Mouse (Mus musculus): Measurements from ENCODE around the gene Havcr2.
"Not testable (repeated sequence)": the region's sequence is repeated elsewhere in the genome, so short reads cannot be mapped to it uniquely, and the experiment has no call there.

Havcr2 gene

GRCm38 (mm10) chr11:46454453-46455045 lies at the start of gene Havcr2:
Gene Havcr2, plus strand, starts transcription at chr11:46454935.
- no peak for DNase-seq (ENCODE audit: low spot score in 2 of 2)

GRCm38 (mm10) chr11:46404986-46405385 lies 49.7 kb upstream of the Havcr2 start:
- no peak for DNase-seq (ENCODE audit: low spot score in 2 of 2)

- DNase-seq (ENCODE audit: low spot score in 2 of 2), result no peak
These were observed 48.0 kb upstream of the Havcr2 start for GRCm38 (mm10) chr11:46406721-46407120.

- no peak for DNase-seq (ENCODE audit: low spot score in 2 of 2)
These were observed 44.6 kb upstream of the Havcr2 start for GRCm38 (mm10) chr11:46410018-46410563.

GRCm38 (mm10) chr11:46418438-46418837 lies 36.3 kb upstream of the Havcr2 start:
- DNase-seq (ENCODE audit: low spot score in 2 of 2), result no peak

GRCm38 (mm10) chr11:46418860-46419259 lies 35.9 kb upstream of the Havcr2 start:
- DNase-seq (ENCODE audit: low spot score in 2 of 2), result no peak

GRCm38 (mm10) chr11:46421086-46421888 lies 33.4 kb upstream of the Havcr2 start:
- DNase-seq (ENCODE audit: low spot score in 2 of 2), result no peak

- not testable (repeated sequence) for DNase-seq (ENCODE audit: low spot score in 2 of 2)
These were observed 26.6 kb upstream of the Havcr2 start for GRCm38 (mm10) chr11:46428131-46428530.

- no peak for DNase-seq (ENCODE audit: low spot score in 2 of 2)
These were observed 24.6 kb upstream of the Havcr2 start for GRCm38 (mm10) chr11:46430123-46430522.

- DNase-seq (ENCODE audit: low spot score in 2 of 2), result peak; percentile 55 to 77
These were observed 23.6 kb upstream of the Havcr2 start for GRCm38 (mm10) chr11:46431129-46431528.

GRCm38 (mm10) chr11:46435363-46435762 lies 19.4 kb upstream of the Havcr2 start:
- DNase-seq (ENCODE audit: low spot score in 2 of 2), result no peak

GRCm38 (mm10) chr11:46436760-46437458 lies 17.8 kb upstream of the Havcr2 start, which contains the start of gene Med7:
Gene Med7, plus strand, starts transcription at chr11:46436925.
- peak; percentile 83 to 87 for DNase-seq (ENCODE audit: low spot score in 2 of 2)

GRCm38 (mm10) chr11:46437459-46438000 lies 17.2 kb upstream of the Havcr2 start:
- peak in 1 of 2 experiments; percentile 28 for DNase-seq (ENCODE audit: low spot score in 2 of 2)

GRCm38 (mm10) chr11:46439005-46439543 lies 15.7 kb upstream of the Havcr2 start:
- no peak for DNase-seq (ENCODE audit: low spot score in 2 of 2)

GRCm38 (mm10) chr11:46441774-46442173 lies 13.0 kb upstream of the Havcr2 start:
- no peak for DNase-seq (ENCODE audit: low spot score in 2 of 2)

- no peak for DNase-seq (ENCODE audit: low spot score in 2 of 2)
These were observed 11.6 kb upstream of the Havcr2 start for GRCm38 (mm10) chr11:46443152-46443551.

- DNase-seq (ENCODE audit: low spot score in 2 of 2), result no peak
These were observed 10.8 kb upstream of the Havcr2 start for GRCm38 (mm10) chr11:46443979-46444378.

GRCm38 (mm10) chr11:46446150-46446549 lies 8.6 kb upstream of the Havcr2 start:
- no peak for DNase-seq (ENCODE audit: low spot score in 2 of 2)

GRCm38 (mm10) chr11:46447644-46448484 lies 6.9 kb upstream of the Havcr2 start:
- DNase-seq (ENCODE audit: low spot score in 2 of 2), result no peak

GRCm38 (mm10) chr11:46449461-46450080 lies 5.2 kb upstream of the Havcr2 start:
- DNase-seq (ENCODE audit: low spot score in 2 of 2), result no peak

All from spleen, postnatal 14 days (tissue).